Mouse (Mus musculus): Measurements from ENCODE around the gene Per1.

- TF ChIP-seq POLR2A (IDR thresholded peaks at IDR 0.05; ENCODE audit: insufficient read depth, low read depth, low read length) (no peak), CTCF (IDR thresholded peaks at IDR 0.05) (no peak)
Observed at GRCm38 (mm10) chr11:69089616-69090290, 5.3 kb upstream of the Per1 start.
